ENCODE assay signal across 15 mouse cellular contexts in the genomic region with DNA sequence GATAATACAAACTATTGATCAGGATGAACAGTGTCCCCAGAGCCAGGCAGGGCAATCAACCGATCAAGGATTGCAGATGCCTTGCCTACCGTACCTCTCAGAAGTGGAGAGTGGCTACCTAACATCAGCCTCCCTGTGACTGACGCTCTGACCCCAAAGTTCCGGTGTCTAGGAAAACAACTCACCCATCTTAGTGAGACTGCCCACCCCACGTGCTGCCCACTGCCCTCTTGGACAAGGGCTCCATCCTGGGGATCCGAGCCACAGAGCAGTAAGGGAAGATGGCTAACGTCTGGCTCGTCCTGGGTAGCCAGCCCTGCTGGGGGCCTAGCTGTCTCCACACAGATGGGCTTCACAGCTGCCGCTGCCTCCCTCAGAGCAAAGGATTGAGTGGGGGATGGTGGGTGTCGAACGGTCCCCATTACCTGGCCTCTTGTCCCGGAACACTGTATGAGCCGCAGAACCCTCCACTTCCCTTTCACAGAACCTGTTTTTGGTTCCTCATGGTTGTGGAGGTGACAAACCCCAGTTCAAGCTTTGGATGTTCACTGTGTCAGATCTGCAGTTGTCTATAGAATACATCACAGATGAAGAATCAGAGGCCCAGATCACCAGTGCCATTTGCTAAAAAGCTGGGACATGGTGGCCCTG. TPM values are rescaled to one million over a fixed set of nuclear protein-coding genes. Genes with fewer than 3 reads are reported as not detected.
DNase-seq lines count a peak whose midpoint lies in the region; ATAC-seq and TF ChIP-seq lines count a peak whose summit lies in the region.
"Had no signal": no experiment of that assay in that cellular context is flagged by ENCODE, and none has a peak within 500 bp of the region (broad histone marks: within the 10 kb centered on the region; RNA-seq: fewer than 3 reads in every experiment).

No protein-coding gene starts in this region.

- peaks cover 53% of the 10 kb centered on the region for H3K4me1 ChIP-seq in hindbrain, embryonic 10.5 days (replicated peaks)
- H3K4me1 ChIP-seq in hindbrain, embryonic 16.5 days (ENCODE audit: control insufficient read depth, insufficient read depth, low read depth, low read length), result peaks cover 5% of the 10 kb centered on the region
- H3K4me1 ChIP-seq in midbrain, embryonic 12.5 days, result peaks cover 45% of the 10 kb centered on the region
- peaks cover 3% of the 10 kb centered on the region for H3K4me1 ChIP-seq in midbrain, embryonic 16.5 days (ENCODE audit: control insufficient read depth, insufficient read depth, low read length)
- 0 out of 2 replicates have a peak, but pooled peaks cover 1% of the 10 kb centered on the region for H3K4me1 ChIP-seq in hindbrain, postnatal 0 days (ENCODE audit: insufficient read depth, low read length)

- H3K9me3 ChIP-seq in hindbrain, embryonic 10.5 days, result no peaks in the 10 kb centered on the region
- no peaks in the 10 kb centered on the region for H3K9me3 ChIP-seq in hindbrain, embryonic 16.5 days (ENCODE audit: control insufficient read depth, low read length)
- no peaks in the 10 kb centered on the region for H3K9me3 ChIP-seq in midbrain, embryonic 12.5 days
- H3K9me3 ChIP-seq in midbrain, embryonic 16.5 days (replicated peaks; ENCODE audit: control insufficient read depth, low read length, poor library complexity, severe bottlenecking), result no peaks in the 10 kb centered on the region
- H3K9me3 ChIP-seq in hindbrain, postnatal 0 days (ENCODE audit: low read length), result no peaks in the 10 kb centered on the region
- H3K9me3 ChIP-seq: heart, embryonic 15.5 days; limb, embryonic 15.5 days had no signal

- no peak for TF ChIP-seq CTCF in hindbrain, postnatal 0 days (IDR thresholded peaks at IDR 0.05; ENCODE audit: low read depth)

- no peaks in the 10 kb centered on the region for H3K36me3 ChIP-seq in hindbrain, embryonic 10.5 days
- H3K36me3 ChIP-seq in hindbrain, embryonic 16.5 days (ENCODE audit: control insufficient read depth, insufficient read depth, low read length), result no peaks in the 10 kb centered on the region
- no peaks in the 10 kb centered on the region for H3K36me3 ChIP-seq in midbrain, embryonic 12.5 days
- H3K36me3 ChIP-seq in midbrain, embryonic 16.5 days (ENCODE audit: control insufficient read depth, insufficient read depth, low read length), result no peaks in the 10 kb centered on the region
- H3K36me3 ChIP-seq in hindbrain, postnatal 0 days (ENCODE audit: insufficient read depth, low read length), result no peaks in the 10 kb centered on the region
- H3K36me3 ChIP-seq: heart, embryonic 15.5 days; limb, embryonic 15.5 days had no signal

- no peak for DNase-seq in hindbrain, embryonic 10.5 days (ENCODE audit: low spot score)
- DNase-seq in hindbrain, postnatal 0 days (ENCODE audit: low spot score), result no peak
- DNase-seq: adrenal gland, postnatal 36 days; cerebellum, adult 11-12 months; thymus, adult 18-20 months had no signal

- ATAC-seq in hindbrain, embryonic 16.5 days, result no peak
- no peak for ATAC-seq in midbrain, embryonic 12.5 days (ENCODE audit: low FRiP score, low read depth)
- no peak for ATAC-seq in midbrain, embryonic 16.5 days
- ATAC-seq in common myeloid progenitor, adult 5-6 weeks (replicated peaks; ENCODE audit: low read depth, poor library complexity, severe bottlenecking), result peak; percentile 28; the same call in 1 of the 2 replicates
- no peak for ATAC-seq in hindbrain, postnatal 0 days
- no peak for ATAC-seq in megakaryocyte progenitor cell, adult 5-6 weeks (replicated peaks; ENCODE audit: poor library complexity)
- ATAC-seq: intestine, postnatal 0 days had no signal

- H3K4me2 ChIP-seq in hindbrain, embryonic 16.5 days (ENCODE audit: low read length), result no peak overlapping the region
- H3K4me2 ChIP-seq in midbrain, embryonic 12.5 days (replicated peaks), result no peak overlapping the region
- H3K4me2 ChIP-seq in midbrain, embryonic 16.5 days (ENCODE audit: low read length), result no peak overlapping the region
- no peak overlapping the region for H3K4me2 ChIP-seq in hindbrain, postnatal 0 days (ENCODE audit: low read depth, low read length)
- H3K4me2 ChIP-seq: heart, embryonic 15.5 days; limb, embryonic 15.5 days had no signal

- H3K4me3 ChIP-seq in hindbrain, embryonic 10.5 days, result no peak overlapping the region
- H3K4me3 ChIP-seq in hindbrain, embryonic 16.5 days (ENCODE audit: low read length), result no peak overlapping the region
- no peak overlapping the region for H3K4me3 ChIP-seq in midbrain, embryonic 12.5 days
- no peak overlapping the region for H3K4me3 ChIP-seq in midbrain, embryonic 16.5 days (ENCODE audit: low read depth, low read length)
- no peak overlapping the region for H3K4me3 ChIP-seq in hindbrain, postnatal 0 days (ENCODE audit: low read length)
- H3K4me3 ChIP-seq: erythroblast, embryonic 14.5 days; heart, embryonic 15.5 days; limb, embryonic 15.5 days; myocyte had no signal

- 63% methylated on average over 13 of the region's 13 CpGs for WGBS in hindbrain, embryonic 10.5 days
- WGBS in hindbrain, embryonic 16.5 days, result 60% methylated on average over 13 of the region's 13 CpGs
- WGBS in midbrain, embryonic 12.5 days, result 70% methylated on average over 13 of the region's 13 CpGs
- WGBS in midbrain, embryonic 16.5 days, result 66% methylated on average over 13 of the region's 13 CpGs
- WGBS in hindbrain, postnatal 0 days, result 58% methylated on average over 13 of the region's 13 CpGs

- H3K9ac ChIP-seq in hindbrain, embryonic 16.5 days (ENCODE audit: low read depth, low read length), result no peak overlapping the region
- H3K9ac ChIP-seq in midbrain, embryonic 12.5 days (replicated peaks), result no peak overlapping the region
- H3K9ac ChIP-seq in midbrain, embryonic 16.5 days (ENCODE audit: low read depth, low read length), result no peak overlapping the region
- no peak overlapping the region for H3K9ac ChIP-seq in hindbrain, postnatal 0 days (replicated peaks; ENCODE audit: low read length)
- H3K9ac ChIP-seq: heart, embryonic 15.5 days; limb, embryonic 15.5 days had no signal

- peaks cover 17% of the 10 kb centered on the region for H3K27me3 ChIP-seq in hindbrain, embryonic 10.5 days (ENCODE audit: insufficient read depth, poor library complexity, severe bottlenecking)
- no peaks in the 10 kb centered on the region for H3K27me3 ChIP-seq in hindbrain, embryonic 16.5 days (replicated peaks; ENCODE audit: control insufficient read depth, insufficient read depth, low read length)
- H3K27me3 ChIP-seq in midbrain, embryonic 12.5 days, result peaks cover 20% of the 10 kb centered on the region
- no peaks in the 10 kb centered on the region for H3K27me3 ChIP-seq in midbrain, embryonic 16.5 days (ENCODE audit: control insufficient read depth, insufficient read depth, low read depth, low read length)
- no peaks in the 10 kb centered on the region for H3K27me3 ChIP-seq in hindbrain, postnatal 0 days (ENCODE audit: insufficient read depth, low read length)
- H3K27me3 ChIP-seq: limb, embryonic 15.5 days had no signal

- peak overlapping the region; percentile 91 for H3K27ac ChIP-seq in hindbrain, embryonic 10.5 days
- H3K27ac ChIP-seq in hindbrain, embryonic 16.5 days (ENCODE audit: low read depth, low read length), result no peak overlapping the region
- 0 out of 2 replicates have a peak overlapping the region, but pooled peaks have one; percentile 80 for H3K27ac ChIP-seq in midbrain, embryonic 12.5 days (replicated peaks)
- H3K27ac ChIP-seq in midbrain, embryonic 16.5 days (ENCODE audit: low read length), result no peak overlapping the region
- 0 out of 2 replicates have a peak overlapping the region, but pooled peaks have one; percentile 27 for H3K27ac ChIP-seq in hindbrain, postnatal 0 days
- H3K27ac ChIP-seq: limb, embryonic 15.5 days had no signal

RNA-seq across cellular contexts. Expression of gene Ppp1r14a, which starts 5.1 kb away (rescaled TPM):
- polyA plus RNA-seq in hindbrain, embryonic 10.5 days (2016; fragmentation: Nextera tagmentation; extraction: Ambion mirVana), result 35.5 and 55.7 TPM in 2 replicates
- polyA plus RNA-seq in hindbrain, embryonic 16.5 days (2015; fragmentation: Nextera tagmentation; extraction: Ambion mirVana), result 2.8 and 2.9 TPM in 2 replicates
- polyA plus RNA-seq in midbrain, embryonic 12.5 days (2016; fragmentation: Nextera tagmentation; extraction: Ambion mirVana), result 19.2 and 20.0 TPM in 2 replicates
- polyA plus RNA-seq in midbrain, embryonic 16.5 days (2015; fragmentation: Nextera tagmentation; extraction: Ambion mirVana), result 2.5 and 2.7 TPM in 2 replicates
- not detected in 2 replicates for total RNA-seq in common myeloid progenitor, adult 5-6 weeks (2017)
- 3.4 and 8.4 TPM in 2 replicates for total RNA-seq in hindbrain, postnatal 0 days (2014; rRNA removed)
- polyA plus RNA-seq in hindbrain, postnatal 0 days (2015; fragmentation: Nextera tagmentation; extraction: Ambion mirVana), result 3.2 and 3.4 TPM in 2 replicates
- not detected in 2 replicates for total RNA-seq in megakaryocyte progenitor cell, adult 5-6 weeks (2015)
- total RNA-seq in megakaryocyte progenitor cell, adult 5-6 weeks (2017), result 1.1 TPM in 1 of 2 replicates, not detected in the other

RNA-seq across cellular contexts. Expression of gene Dpf1, which starts 9.5 kb away (rescaled TPM):
- polyA plus RNA-seq in hindbrain, embryonic 10.5 days (2016; fragmentation: Nextera tagmentation; extraction: Ambion mirVana), result 28.3 and 60.6 TPM in 2 replicates
- 166 and 173 TPM in 2 replicates for polyA plus RNA-seq in hindbrain, embryonic 16.5 days (2015; fragmentation: Nextera tagmentation; extraction: Ambion mirVana)
- polyA plus RNA-seq in midbrain, embryonic 12.5 days (2016; fragmentation: Nextera tagmentation; extraction: Ambion mirVana), result 115 and 119 TPM in 2 replicates
- polyA plus RNA-seq in midbrain, embryonic 16.5 days (2015; fragmentation: Nextera tagmentation; extraction: Ambion mirVana), result 223 and 226 TPM in 2 replicates
- 3.2 TPM in 1 of 2 replicates, not detected in the other for total RNA-seq in common myeloid progenitor, adult 5-6 weeks (2017)
- 131 and 158 TPM in 2 replicates for total RNA-seq in hindbrain, postnatal 0 days (2014; rRNA removed)
- 105 and 111 TPM in 2 replicates for polyA plus RNA-seq in hindbrain, postnatal 0 days (2015; fragmentation: Nextera tagmentation; extraction: Ambion mirVana)
- 0.05 and 0.73 TPM in 2 replicates for total RNA-seq in megakaryocyte progenitor cell, adult 5-6 weeks (2015)
- 0.10 TPM in 1 of 2 replicates, not detected in the other for total RNA-seq in megakaryocyte progenitor cell, adult 5-6 weeks (2017)

RNA-seq across cellular contexts. Expression of gene Spint2, which starts 12.5 kb away (rescaled TPM):
- polyA plus RNA-seq in hindbrain, embryonic 10.5 days (2016; fragmentation: Nextera tagmentation; extraction: Ambion mirVana), result 43.7 and 65.7 TPM in 2 replicates
- 85.4 and 91.2 TPM in 2 replicates for polyA plus RNA-seq in hindbrain, embryonic 16.5 days (2015; fragmentation: Nextera tagmentation; extraction: Ambion mirVana)
- polyA plus RNA-seq in midbrain, embryonic 12.5 days (2016; fragmentation: Nextera tagmentation; extraction: Ambion mirVana), result 23.8 and 25.7 TPM in 2 replicates
- polyA plus RNA-seq in midbrain, embryonic 16.5 days (2015; fragmentation: Nextera tagmentation; extraction: Ambion mirVana), result 81.2 and 89.7 TPM in 2 replicates
- total RNA-seq in common myeloid progenitor, adult 5-6 weeks (2017), result 25.3 and 28.6 TPM in 2 replicates
- 33.4 and 38.6 TPM in 2 replicates for total RNA-seq in hindbrain, postnatal 0 days (2014; rRNA removed)
- 123 and 133 TPM in 2 replicates for polyA plus RNA-seq in hindbrain, postnatal 0 days (2015; fragmentation: Nextera tagmentation; extraction: Ambion mirVana)
- total RNA-seq in megakaryocyte progenitor cell, adult 5-6 weeks (2015), result 60.8 and 62.8 TPM in 2 replicates
- 21.2 and 34.1 TPM in 2 replicates for total RNA-seq in megakaryocyte progenitor cell, adult 5-6 weeks (2017)

RNA-seq across cellular contexts. Expression of gene 2200002D01Rik, which starts 46.0 kb away (rescaled TPM):
- polyA plus RNA-seq in hindbrain, embryonic 10.5 days (2016; fragmentation: Nextera tagmentation; extraction: Ambion mirVana), result 6.9 and 7.4 TPM in 2 replicates
- 1.2 and 1.9 TPM in 2 replicates for polyA plus RNA-seq in hindbrain, embryonic 16.5 days (2015; fragmentation: Nextera tagmentation; extraction: Ambion mirVana)
- polyA plus RNA-seq in midbrain, embryonic 12.5 days (2016; fragmentation: Nextera tagmentation; extraction: Ambion mirVana), result 2.1 and 2.9 TPM in 2 replicates
- 0.46 and 1.5 TPM in 2 replicates for polyA plus RNA-seq in midbrain, embryonic 16.5 days (2015; fragmentation: Nextera tagmentation; extraction: Ambion mirVana)
- 1.8 and 12.1 TPM in 2 replicates for total RNA-seq in common myeloid progenitor, adult 5-6 weeks (2017)
- total RNA-seq in hindbrain, postnatal 0 days (2014; rRNA removed), result not detected in 2 replicates
- 0.91 and 1.4 TPM in 2 replicates for polyA plus RNA-seq in hindbrain, postnatal 0 days (2015; fragmentation: Nextera tagmentation; extraction: Ambion mirVana)
- 0.20 TPM in 1 of 2 replicates, not detected in the other for total RNA-seq in megakaryocyte progenitor cell, adult 5-6 weeks (2015)
- total RNA-seq in megakaryocyte progenitor cell, adult 5-6 weeks (2017), result 1.4 TPM in 1 of 2 replicates, not detected in the other
- polyA plus RNA-seq: erythroblast, embryonic 14.5 days had no signal

RNA-seq across cellular contexts. Expression of gene Yif1b, which starts 56.1 kb away (rescaled TPM):
- polyA plus RNA-seq in hindbrain, embryonic 10.5 days (2016; fragmentation: Nextera tagmentation; extraction: Ambion mirVana), result 110 and 115 TPM in 2 replicates
- polyA plus RNA-seq in hindbrain, embryonic 16.5 days (2015; fragmentation: Nextera tagmentation; extraction: Ambion mirVana), result 109 and 114 TPM in 2 replicates
- polyA plus RNA-seq in midbrain, embryonic 12.5 days (2016; fragmentation: Nextera tagmentation; extraction: Ambion mirVana), result 72.5 and 83.2 TPM in 2 replicates
- polyA plus RNA-seq in midbrain, embryonic 16.5 days (2015; fragmentation: Nextera tagmentation; extraction: Ambion mirVana), result 95.7 and 109 TPM in 2 replicates
- 29.2 and 31.3 TPM in 2 replicates for total RNA-seq in common myeloid progenitor, adult 5-6 weeks (2017)
- 125 and 131 TPM in 2 replicates for total RNA-seq in hindbrain, postnatal 0 days (2014; rRNA removed)
- 122 and 130 TPM in 2 replicates for polyA plus RNA-seq in hindbrain, postnatal 0 days (2015; fragmentation: Nextera tagmentation; extraction: Ambion mirVana)
- 75.8 and 77.8 TPM in 2 replicates for total RNA-seq in megakaryocyte progenitor cell, adult 5-6 weeks (2015)
- total RNA-seq in megakaryocyte progenitor cell, adult 5-6 weeks (2017), result 28.2 and 34.1 TPM in 2 replicates

Comparison
In these comparisons a context has a peak if more than half of its experiments do, and no peak if none do; other contexts are left out.
1. H3K27ac ChIP-seq: peak in hindbrain, embryonic 10.5 days (single experiment), midbrain, embryonic 12.5 days (single experiment) and hindbrain, postnatal 0 days (single experiment); none in hindbrain, embryonic 16.5 days (single experiment) and midbrain, embryonic 16.5 days (single experiment).